Mouse (Mus musculus): ENCODE data around the gene Sppl2b. TPM values are rescaled to one million over a fixed set of nuclear protein-coding genes. Genes with fewer than 3 reads are reported as not detected.

Gene Sppl2b
- polyA plus RNA-seq (2016; fragmentation: Nextera tagmentation; extraction: Ambion mirVana), result 56.6 and 58.8 TPM in 2 replicates

GRCm38 (mm10) chr10:80854913-80855748, at the start of gene Sppl2b, which contains the start of gene Lsm7:
Sppl2b (plus strand) TSS chr10:80855275.
Lsm7 (minus strand) TSS chr10:80855209.
- WGBS, result under 1% methylated on average over 79 of the region's 81 CpGs
- H3K27me3 ChIP-seq, result no peaks in the 10 kb centered on the region; the same call in 1 of the 2 replicates
- H3K9me3 ChIP-seq (replicated peaks), result no peaks in the 10 kb centered on the region
- peak within 1 kb of the TSS; percentile 79 for H3K4me3 ChIP-seq
- ATAC-seq (ENCODE audit: low FRiP score), result peak; percentile 76
- H3K36me3 ChIP-seq, result peaks cover 25% of the 10 kb centered on the region
- peak within 1 kb of the TSS; percentile 88 for H3K4me2 ChIP-seq (replicated peaks)
- peak within 1 kb of the TSS; percentile 32 for H3K27ac ChIP-seq
- peak within 1 kb of the TSS; percentile 86 for H3K9ac ChIP-seq
- H3K4me1 ChIP-seq, result peaks cover 40% of the 10 kb centered on the region

- no peak overlapping the region for H3K4me3 ChIP-seq
- H3K9ac ChIP-seq, result no peak overlapping the region
- no peak for ATAC-seq (ENCODE audit: low FRiP score)
- no peaks in the 10 kb centered on the region for H3K9me3 ChIP-seq (replicated peaks)
- no peak overlapping the region for H3K27ac ChIP-seq
- peaks cover 46% of the 10 kb centered on the region for H3K36me3 ChIP-seq
- peaks cover 42% of the 10 kb centered on the region for H3K4me1 ChIP-seq
- 81% methylated on average over 5 of the region's 5 CpGs for WGBS
- peaks cover 49% of the 10 kb centered on the region for H3K27me3 ChIP-seq
- no peak overlapping the region for H3K4me2 ChIP-seq (replicated peaks)
Measured at GRCm38 (mm10) chr10:80805322-80805721, 49.8 kb upstream of the Sppl2b start.

DNA sequence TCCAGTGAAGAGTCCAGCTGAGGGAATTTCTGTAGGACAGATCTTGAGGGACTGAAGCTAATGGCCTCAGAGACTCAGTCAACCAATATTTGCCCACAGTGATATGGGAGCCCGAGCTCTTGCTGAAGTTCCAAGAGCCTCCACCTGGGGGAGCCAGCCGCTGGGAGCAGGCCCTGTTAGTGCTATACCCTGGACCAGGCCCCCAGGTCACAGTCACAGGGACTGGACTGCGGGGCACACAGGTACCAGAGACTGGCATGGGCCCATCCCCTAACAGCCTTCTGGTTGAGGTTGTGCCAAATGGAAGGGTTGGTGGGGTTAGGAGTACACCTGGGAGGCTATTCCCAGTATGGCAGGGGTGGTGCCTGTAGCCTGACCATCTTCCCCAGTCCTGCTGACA, 49.1 kb upstream of the Sppl2b start:
- peaks cover 55% of the 10 kb centered on the region for H3K27me3 ChIP-seq
- peaks cover 46% of the 10 kb centered on the region for H3K36me3 ChIP-seq
- peak overlapping the region; percentile 76; the same call in 1 of the 2 replicates for H3K9ac ChIP-seq
- 23% methylated on average over 3 of the region's 3 CpGs for WGBS
- H3K4me1 ChIP-seq, result peaks cover 41% of the 10 kb centered on the region
- H3K27ac ChIP-seq, result no peak overlapping the region
- no peaks in the 10 kb centered on the region for H3K9me3 ChIP-seq (replicated peaks)
- H3K4me2 ChIP-seq (replicated peaks), result no peak overlapping the region
- ATAC-seq (ENCODE audit: low FRiP score), result peak; percentile 31
- H3K4me3 ChIP-seq, result 0 out of 2 replicates have a peak overlapping the region, but pooled peaks have one; percentile 47

GRCm38 (mm10) chr10:80806341-80807056, 48.6 kb upstream of the Sppl2b start:
- Histone ChIP-seq H3K27ac (peak overlapping the region; percentile 76), H3K4me3 (peak overlapping the region; percentile 47), H3K36me3 (peaks cover 40% of the 10 kb centered on the region), H3K4me2 (replicated peaks) (peak overlapping the region; percentile 98), H3K9me3 (replicated peaks) (no peaks in the 10 kb centered on the region), H3K27me3 (peaks cover 60% of the 10 kb centered on the region), H3K9ac (peak overlapping the region; percentile 76), H3K4me1 (peaks cover 41% of the 10 kb centered on the region)
- peak; percentile 15; the same call in 1 of the 2 replicates for ATAC-seq (ENCODE audit: low FRiP score)
- 36% methylated on average over 34 of the region's 34 CpGs for WGBS

GRCm38 (mm10) chr10:80807057-80807627, 47.9 kb upstream of the Sppl2b start:
- ATAC-seq (ENCODE audit: low FRiP score), result peak; percentile 78
- Histone ChIP-seq H3K36me3 (peaks cover 34% of the 10 kb centered on the region), H3K9me3 (replicated peaks) (no peaks in the 10 kb centered on the region), H3K27me3 (peaks cover 63% of the 10 kb centered on the region), H3K27ac (peak overlapping the region; percentile 76), H3K9ac (peak overlapping the region; percentile 76), H3K4me1 (peaks cover 41% of the 10 kb centered on the region), H3K4me2 (replicated peaks) (peak overlapping the region; percentile 98), H3K4me3 (peak overlapping the region; percentile 47)
- under 1% methylated on average over 58 of the region's 58 CpGs for WGBS

- Histone ChIP-seq H3K9ac (0 out of 2 replicates have a peak overlapping the region, but pooled peaks have one; percentile 76), H3K4me3 (peak overlapping the region; percentile 19), H3K9me3 (replicated peaks) (no peaks in the 10 kb centered on the region), H3K27ac (0 out of 2 replicates have a peak overlapping the region, but pooled peaks have one; percentile 76), H3K36me3 (peaks cover 22% of the 10 kb centered on the region), H3K4me2 (replicated peaks) (peak overlapping the region; percentile 98), H3K27me3 (peaks cover 65% of the 10 kb centered on the region), H3K4me1 (peaks cover 41% of the 10 kb centered on the region)
- no peak for ATAC-seq (ENCODE audit: low FRiP score)
- WGBS, result 17% methylated on average over 40 of the region's 40 CpGs
Measured at GRCm38 (mm10) chr10:80808099-80808984, 46.7 kb upstream of the Sppl2b start.

GRCm38 (mm10) chr10:80808985-80809632, 46.0 kb upstream of the Sppl2b start:
- Histone ChIP-seq H3K27ac (no peak overlapping the region), H3K4me3 (peak overlapping the region; percentile 19), H3K9ac (0 out of 2 replicates have a peak overlapping the region, but pooled peaks have one; percentile 33), H3K4me2 (replicated peaks) (peak overlapping the region; percentile 38), H3K36me3 (peaks cover 14% of the 10 kb centered on the region), H3K27me3 (peaks cover 69% of the 10 kb centered on the region), H3K9me3 (replicated peaks) (no peaks in the 10 kb centered on the region), H3K4me1 (peaks cover 41% of the 10 kb centered on the region)
- no peak for ATAC-seq (ENCODE audit: low FRiP score)
- WGBS, result 5% methylated on average over 18 of the region's 18 CpGs

DNA sequence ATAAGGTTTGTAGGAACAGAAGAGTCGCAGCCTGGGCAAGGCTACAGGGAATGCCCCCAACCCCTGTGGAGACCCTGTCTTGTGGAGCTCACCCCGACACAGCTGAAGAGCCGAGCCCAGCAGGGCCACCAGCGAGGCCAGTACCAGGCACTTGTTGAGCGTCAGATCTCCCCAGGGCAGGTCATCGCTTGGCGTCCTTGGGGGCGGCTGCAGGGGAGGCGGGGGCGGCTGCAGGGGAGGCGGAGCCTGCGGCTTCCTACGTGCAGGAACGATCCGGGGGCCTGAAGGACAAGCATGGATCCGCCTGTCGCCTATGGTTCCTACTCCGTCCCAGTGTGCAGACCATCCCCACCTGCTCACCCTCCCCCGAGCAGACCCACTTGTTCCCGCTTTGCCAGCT, 45.0 kb upstream of the Sppl2b start:
- no peak overlapping the region for H3K27ac ChIP-seq
- H3K9me3 ChIP-seq (replicated peaks), result no peaks in the 10 kb centered on the region
- no peak overlapping the region for H3K9ac ChIP-seq
- H3K27me3 ChIP-seq, result peaks cover 62% of the 10 kb centered on the region
- H3K36me3 ChIP-seq, result peaks cover 4% of the 10 kb centered on the region; the same call in 1 of the 2 replicates
- ATAC-seq (ENCODE audit: low FRiP score), result no peak
- H3K4me2 ChIP-seq (replicated peaks), result peak overlapping the region; percentile 23; the same call in 1 of the 2 replicates
- H3K4me1 ChIP-seq, result peaks cover 41% of the 10 kb centered on the region
- H3K4me3 ChIP-seq, result no peak overlapping the region
- WGBS, result 5% methylated on average over 20 of the region's 20 CpGs

DNA sequence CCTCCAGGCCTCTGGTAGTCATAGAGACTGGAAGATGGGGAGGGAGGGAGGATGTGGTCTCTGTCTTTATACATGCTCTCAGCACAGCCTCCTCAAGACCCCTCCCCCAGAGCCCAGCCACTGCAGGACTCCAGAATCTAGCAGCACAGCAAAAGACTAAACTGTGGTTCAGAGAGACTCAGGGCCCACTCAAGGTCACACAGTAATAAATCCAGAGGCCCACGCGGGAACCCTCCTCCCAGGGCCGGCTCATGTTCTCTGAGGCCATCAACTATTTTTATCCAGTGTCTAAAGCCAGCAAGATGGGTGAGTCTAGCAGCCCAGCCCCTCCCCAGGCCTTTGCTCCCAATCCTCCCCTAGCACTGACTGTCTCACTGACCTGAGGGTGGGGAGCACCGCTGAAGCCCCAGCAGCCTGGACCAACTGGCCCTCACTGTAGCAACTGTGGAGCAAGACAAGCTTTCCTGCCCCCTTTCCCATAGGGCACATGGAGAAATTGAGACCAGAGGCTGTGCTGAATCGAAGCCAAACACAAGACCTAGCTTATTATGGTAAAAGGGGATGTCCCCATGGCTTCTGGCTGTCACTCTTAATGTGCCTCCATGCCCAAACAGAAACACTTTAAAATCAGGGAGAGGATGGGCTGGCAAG, 42.6 kb upstream of the Sppl2b start:
- Histone ChIP-seq H3K36me3 (no peaks in the 10 kb centered on the region), H3K4me3 (no peak overlapping the region), H3K9me3 (replicated peaks) (no peaks in the 10 kb centered on the region), H3K4me1 (peaks cover 23% of the 10 kb centered on the region), H3K4me2 (replicated peaks) (no peak overlapping the region), H3K27me3 (peaks cover 42% of the 10 kb centered on the region), H3K9ac (no peak overlapping the region), H3K27ac (no peak overlapping the region)
- no peak for ATAC-seq (ENCODE audit: low FRiP score)
- 67% methylated on average over 5 of the region's 5 CpGs for WGBS

DNA sequence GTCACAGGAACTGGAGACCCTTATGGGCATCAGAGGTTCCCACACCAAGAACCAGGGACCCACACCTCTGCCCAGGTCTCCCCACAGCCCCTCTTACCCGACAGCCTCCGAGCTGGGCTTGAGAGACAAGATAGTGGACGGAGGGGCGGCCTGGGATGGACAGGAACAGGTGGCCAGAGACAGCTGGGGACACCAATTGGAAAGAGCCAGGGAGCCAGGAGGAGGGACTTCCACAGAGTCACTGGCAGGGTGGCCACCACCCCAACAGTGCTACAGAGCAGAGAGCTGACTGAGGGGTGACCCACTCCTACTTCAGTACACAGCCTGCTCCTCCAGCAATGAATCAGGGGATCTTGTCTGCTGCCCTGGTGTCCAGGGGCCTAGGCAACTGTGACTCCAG, 41.7 kb upstream of the Sppl2b start, which contains the start of gene Jsrp1:
Gene Jsrp1, minus strand, starts transcription at position 133 of the 400 bp plus-strand sequence.
- Histone ChIP-seq H3K9me3 (replicated peaks) (no peaks in the 10 kb centered on the region), H3K4me2 (replicated peaks) (no peak within 1 kb of the TSS), H3K36me3 (no peaks in the 10 kb centered on the region), H3K4me3 (no peak within 1 kb of the TSS), H3K9ac (no peak within 1 kb of the TSS), H3K27me3 (peaks cover 38% of the 10 kb centered on the region), H3K4me1 (peaks cover 14% of the 10 kb centered on the region), H3K27ac (no peak within 1 kb of the TSS)
- ATAC-seq (ENCODE audit: low FRiP score), result no peak
- 83% methylated on average over 4 of the region's 4 CpGs for WGBS
